Mouse (Mus musculus) ovary, postnatal 10 days (tissue): ENCODE results near the gene Ttyh3.
A peak's percentile ranks its signal among the peaks of the same experiment; 100 is the strongest.

ENCODE experiments used
- DNase-seq: peaks from one replicate; pipeline ENCODE4 v3.0.0; 2022; ENCODE audit warnings: low spot score

Ttyh3 gene

DNA sequence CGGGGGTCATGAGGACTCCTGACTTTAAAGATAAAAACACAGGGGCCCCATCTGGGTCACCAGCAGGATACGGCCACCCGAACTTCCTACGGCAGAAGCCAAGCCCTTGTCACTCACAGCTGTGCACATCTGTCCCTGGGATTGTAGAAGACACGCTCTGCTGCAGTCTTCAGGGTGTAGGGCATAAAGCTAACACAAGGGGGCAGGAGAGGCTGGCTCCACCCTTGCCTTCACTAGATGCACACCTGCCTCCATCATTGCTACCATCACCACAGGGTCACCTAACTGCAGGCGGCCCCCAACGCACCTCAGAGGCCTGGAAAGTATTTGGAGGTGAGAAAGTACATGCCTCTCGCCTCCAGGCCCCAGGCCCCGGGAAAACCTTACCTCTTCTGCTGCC is 19.8 kb downstream of the Ttyh3 start:
- DNase-seq = no peak

DNA sequence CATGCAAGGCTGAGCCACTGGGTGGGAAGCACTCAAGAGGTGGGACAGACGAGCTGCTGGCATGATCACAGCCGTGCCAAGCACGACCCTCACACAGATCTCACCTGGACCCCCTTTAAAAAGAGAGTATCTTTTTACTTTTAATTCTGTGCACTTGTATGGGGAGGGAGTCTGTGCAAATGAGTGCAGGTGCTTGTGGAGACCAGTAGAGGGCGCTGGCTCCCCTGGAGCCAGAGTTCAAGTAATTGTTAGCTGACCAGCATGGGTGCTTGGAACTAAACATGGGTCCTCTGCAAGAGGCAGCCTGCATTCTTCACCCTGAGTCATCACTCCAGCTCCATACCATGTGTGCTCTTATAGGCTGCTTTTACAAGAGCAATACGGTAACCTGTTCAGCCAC is 21.3 kb downstream of the Ttyh3 start:
- DNase-seq = no peak

DNA sequence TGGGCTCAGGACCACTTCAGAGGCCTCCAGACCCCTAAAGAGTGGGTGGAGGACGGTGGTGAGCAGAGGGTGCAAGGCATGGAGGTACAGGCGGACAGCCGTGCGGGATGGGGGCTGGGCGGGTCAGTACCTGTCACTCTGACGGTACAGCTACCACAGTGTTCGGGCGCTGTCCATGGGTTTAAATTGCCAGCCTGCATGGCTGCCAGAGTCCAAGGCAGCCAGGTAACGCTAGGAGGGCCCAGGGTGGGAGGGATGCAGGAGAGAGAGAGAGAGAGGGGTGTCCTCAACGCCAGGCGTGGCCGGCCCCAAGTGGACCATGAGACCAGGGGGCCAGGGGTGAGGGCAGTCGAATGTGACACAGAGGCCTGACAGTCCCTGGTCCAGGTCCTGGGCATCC is 23.9 kb downstream of the Ttyh3 start:
- no peak for DNase-seq

DNA sequence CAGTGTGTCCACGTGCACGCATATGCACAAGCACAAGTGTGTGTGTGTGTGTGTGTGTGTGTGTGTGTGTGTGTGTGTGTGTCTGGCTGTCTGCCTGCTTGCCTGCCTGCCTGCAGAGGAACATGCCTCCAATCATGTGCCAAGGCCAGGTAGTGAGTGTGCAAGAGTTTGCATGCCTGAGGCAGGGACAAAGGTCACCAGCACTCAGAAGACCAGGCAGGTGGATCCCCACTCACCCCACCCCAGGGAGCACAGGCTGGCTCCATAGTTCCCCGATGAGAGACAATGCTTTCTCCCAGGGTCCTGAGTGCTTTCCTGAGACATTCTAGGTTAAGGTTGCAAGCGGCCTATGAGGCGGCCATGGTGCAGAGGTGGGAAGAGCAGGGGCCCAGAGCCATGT is 24.6 kb downstream of the Ttyh3 start:
- no peak for DNase-seq

DNA sequence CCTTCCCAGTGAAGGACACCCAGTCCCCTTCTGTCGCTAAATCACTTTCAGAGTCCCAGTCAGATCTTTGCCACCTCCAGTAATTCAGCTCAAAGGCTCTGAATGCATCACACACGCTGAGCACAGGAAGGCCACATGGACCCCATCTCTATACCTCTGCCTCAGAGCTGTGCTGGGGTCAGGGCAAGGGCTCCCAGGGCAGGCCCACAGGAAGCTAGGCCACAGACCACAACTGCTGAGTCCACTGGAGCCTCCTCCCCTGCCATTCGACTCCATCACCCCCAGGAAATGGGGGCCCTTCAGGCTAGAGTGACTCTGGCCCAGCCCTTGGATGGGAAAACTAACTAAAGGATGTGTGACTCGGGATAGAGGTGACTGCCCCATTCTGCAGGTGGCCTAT is 25.0 kb downstream of the Ttyh3 start:
- no peak for DNase-seq

DNA sequence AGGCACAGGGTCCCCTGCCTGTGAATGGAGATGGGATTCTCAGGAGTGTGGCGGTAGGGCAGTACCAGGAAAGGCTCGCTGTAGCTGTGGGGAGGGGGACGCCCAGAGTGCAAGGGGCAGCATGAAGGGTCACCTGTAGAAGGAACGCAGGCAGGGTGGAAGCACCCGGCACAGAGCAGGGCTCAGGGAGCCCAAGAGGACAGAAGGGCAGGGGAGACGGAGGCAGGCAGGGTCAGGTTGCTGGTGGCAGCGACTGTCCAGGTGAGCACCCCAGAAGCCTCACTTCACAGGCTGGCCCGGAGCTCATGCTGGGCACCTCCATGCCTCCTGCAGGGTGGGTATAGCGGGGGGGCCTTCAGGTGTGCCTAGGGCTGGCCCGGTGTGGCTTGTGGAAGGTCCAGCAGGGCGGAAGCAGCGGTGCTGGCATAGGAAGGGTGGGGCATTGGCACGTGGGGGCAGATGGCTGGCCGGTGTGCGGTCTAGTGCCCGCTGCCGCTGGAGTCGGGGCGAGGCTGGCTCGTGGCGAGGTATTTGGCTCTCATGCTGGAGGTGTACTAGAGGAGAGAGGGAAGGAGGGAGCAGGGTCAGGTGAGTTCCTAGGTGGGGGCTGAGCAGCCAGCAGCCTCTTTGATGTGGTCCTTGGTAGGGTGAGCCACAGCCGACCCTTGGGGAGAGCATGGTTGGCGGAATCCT is 25.7 kb downstream of the Ttyh3 start:
- DNase-seq = no peak

DNA sequence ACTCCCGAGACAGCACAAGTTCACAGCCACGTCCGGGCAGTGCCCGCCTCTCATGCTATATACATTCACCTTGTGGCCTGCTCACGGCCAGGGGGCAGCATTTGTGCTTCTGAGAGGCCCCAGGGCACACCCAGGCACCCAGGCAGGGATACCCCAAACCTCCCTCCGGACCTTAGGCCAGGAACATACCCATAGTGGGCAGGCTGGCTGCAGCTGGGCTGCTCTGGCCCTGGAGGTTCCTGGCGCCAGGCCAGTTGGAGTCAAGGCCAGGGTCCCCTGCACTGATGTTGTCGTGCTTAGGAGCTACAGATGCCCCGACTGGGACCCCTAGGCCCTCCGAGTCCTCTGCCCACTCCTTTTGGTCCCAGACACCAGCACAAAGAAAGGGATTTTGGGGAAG is 27.3 kb downstream of the Ttyh3 start:
- no peak for DNase-seq

DNA sequence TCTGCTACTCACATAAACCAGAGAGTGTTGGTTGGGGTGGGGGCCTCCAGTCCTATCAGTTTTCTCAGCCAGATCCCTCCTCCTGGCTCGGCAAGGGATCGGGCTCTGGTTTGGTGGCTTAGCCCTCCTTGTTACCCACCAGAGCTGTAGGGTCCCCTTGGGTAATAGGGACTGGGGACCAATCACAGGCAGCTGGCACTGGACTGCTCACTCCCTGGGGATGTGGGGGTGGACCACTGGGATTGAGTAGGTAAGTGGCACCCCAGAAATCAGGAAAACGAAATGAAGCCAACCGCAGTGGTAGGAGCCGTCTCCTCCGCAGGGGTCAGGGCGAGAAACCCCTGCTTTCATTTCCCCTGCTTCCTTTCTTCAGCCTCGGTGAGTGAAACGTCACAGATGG is 27.7 kb downstream of the Ttyh3 start:
- no peak for DNase-seq

DNA sequence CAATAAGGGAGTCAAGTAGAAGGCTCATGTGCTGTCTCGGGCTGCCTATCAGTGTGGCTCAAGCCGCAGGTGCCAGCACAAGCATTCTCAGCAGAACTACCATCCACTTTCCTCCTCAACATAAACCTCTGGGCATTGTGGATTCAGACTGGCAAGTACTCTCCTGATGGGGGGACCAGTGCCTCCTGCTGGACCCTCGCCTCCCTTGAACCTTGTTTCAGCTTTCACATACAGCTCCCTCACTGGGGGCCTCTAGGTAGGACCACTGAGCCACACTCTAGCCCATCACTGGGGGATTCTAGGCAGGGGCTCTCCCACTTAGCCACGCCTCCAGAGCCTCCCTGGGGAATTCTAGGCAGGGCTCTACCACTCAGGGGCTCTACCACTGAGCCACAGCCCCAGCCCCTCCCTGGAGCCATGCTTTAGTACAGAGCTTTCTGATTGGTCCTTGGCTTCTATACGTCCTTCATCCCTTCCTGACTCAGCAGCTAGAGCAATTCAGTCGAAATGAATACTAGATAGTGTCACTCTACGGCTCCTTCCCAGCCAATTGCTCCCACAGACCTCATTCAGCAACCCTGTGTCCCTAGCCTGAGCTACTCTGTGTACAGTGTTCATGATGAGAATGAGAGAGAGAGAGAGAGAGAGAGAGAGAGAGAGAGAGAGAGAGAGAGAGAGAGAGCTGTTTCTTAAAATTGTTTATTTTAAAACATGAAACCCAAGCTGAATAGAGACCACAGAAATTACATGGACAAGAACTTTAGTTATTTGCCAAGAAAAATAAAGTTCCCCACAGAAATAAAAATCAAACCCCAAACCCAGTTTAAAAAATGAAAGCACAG is 28.7 kb downstream of the Ttyh3 start:
- no peak for DNase-seq

DNA sequence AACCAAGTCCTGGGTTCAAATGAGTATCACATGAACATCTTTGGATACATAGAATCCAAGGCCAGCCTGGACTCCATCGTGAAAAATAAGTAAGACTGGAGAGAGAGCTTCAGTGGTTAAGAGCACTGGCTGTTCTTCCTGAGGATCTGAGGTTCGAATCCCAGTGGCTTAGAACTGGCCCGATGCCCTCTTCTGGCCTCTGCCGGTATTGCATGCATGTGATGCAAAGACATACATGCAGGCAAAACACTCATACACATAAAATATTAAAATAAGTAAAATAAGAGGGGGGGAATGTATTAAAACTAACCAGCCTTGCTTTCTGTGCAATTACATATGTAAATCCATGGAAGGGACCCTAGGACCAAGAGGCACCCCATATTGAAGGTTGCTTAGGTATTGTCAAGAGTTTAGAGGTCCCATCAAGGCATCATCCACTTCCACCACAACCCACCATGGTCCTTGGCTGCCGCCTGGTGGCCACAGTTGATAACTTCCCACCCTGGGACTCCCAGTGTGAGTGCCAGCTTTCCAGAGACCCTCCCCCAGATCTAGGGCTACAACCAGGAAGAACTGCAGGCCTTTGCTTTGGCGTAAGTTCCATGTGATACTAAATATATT is 29.6 kb downstream of the Ttyh3 start:
- peak; percentile 58 for DNase-seq

DNA sequence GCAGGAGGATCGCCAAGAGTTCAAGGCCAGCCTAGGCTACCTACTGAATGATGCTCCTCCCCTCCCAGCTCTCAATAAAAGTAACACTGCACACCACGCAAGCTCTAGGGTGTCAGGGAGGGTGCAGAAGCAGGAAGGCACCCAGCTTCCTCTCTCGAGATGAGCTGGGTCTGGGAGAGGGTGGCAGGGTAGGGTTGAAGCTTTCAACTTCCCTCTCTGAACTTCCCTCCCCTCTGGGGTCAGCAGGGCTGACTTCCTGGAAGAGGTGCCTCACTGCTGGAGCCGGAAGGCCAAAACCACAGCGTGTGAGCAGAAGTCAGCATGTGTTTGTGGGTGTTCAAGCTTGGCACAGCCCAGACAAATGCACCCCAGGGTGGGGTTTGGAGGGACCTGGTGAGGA is 31.1 kb downstream of the Ttyh3 start:
- no peak for DNase-seq

DNA sequence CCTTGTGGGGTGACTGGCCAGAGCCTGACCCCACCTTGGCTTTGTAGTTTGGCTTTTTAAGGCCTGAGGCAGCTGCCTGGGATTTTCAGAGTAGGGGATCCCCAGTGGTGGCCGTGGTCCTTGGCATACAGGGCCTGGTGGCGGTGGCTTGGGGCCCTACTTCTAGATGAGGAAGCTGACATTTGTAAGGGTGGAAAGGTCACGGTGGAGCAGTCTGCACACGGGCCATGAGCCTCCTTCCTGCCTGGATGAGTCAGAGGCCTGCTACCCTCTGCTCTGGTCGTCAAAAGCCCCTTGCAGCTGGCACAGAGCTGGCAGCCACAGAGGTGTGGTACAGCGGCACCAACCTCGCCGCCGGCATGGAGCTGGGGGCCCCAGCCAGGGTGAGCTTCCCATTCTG is 32.1 kb downstream of the Ttyh3 start:
- DNase-seq = no peak

DNA sequence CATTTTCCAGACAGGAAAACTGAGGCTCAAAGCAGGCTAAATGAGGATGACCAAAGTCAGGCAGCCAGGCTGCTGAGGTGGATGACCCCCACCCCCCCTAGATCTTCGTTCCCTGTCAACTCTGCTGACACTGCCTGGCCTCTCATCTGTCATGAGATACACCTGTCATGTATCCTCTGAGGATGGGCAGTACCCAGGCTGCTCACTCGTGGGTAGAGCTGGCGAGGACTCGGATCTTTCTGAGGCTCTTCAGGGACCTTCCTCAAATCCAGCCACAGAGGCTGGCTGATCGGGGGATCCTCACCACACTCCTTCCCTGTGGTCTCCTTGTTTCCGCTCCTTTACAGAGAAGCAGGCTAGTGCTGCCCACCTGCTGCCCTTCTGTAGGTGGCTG is 32.7 kb downstream of the Ttyh3 start:
- no peak for DNase-seq

DNA sequence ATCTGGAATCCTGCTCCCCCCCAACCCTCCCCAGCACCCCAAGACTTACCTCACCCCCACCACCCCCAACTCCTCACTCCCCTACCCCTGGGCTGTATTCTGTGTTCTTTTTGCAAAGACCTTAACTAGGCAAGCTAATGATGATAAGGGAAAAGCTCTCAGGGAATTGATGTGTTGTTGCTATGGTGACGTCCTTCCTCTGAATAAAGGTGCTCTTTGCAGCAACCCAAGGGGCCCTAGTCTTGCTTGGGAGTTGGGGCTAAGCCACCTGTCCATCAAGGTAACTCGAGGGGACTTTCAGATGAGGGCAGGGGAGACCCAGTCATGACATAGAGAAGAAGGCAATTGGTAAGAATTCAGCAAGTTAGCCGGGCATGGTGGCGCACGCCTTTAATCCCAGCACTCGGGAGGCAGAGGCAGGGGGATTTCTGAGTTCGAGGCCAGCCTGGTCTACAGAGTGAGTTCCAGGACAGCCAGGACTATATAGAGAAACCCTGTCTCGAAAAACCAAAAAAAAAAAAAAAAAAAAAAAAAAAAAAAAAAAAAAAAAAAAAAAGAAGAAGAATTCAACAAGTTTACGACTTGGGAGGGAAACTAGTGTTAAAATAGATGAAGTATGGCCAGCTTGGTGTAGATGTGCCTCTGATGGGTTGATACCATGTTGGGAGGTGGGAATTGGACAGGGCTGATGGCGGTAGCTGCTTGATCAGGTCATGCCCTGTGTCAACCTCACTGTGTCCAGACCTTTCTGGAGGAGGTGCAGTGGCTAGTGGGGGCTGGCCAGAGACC is 33.3 kb downstream of the Ttyh3 start:
- DNase-seq = no peak

DNA sequence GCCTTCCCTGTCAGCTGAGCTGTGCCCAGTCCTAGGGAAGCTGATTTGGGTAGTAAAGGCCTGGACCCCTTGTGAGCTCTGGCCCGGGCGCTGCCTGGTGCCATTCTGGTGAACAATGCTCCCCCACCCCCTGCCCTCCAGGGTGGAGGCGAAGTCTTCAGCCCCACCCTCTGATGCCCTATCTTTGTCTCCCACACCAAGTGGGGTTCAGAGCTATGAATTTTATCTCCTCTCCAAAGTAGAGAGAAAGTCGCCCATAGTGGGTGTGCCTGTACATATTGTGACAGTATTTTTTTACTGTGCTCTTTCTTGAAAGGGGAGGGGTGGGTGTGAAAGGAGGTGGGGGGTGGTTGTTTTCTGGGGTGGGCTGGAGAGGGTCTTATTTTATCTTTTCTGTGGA is 34.0 kb downstream of the Ttyh3 start:
- no peak for DNase-seq

DNA sequence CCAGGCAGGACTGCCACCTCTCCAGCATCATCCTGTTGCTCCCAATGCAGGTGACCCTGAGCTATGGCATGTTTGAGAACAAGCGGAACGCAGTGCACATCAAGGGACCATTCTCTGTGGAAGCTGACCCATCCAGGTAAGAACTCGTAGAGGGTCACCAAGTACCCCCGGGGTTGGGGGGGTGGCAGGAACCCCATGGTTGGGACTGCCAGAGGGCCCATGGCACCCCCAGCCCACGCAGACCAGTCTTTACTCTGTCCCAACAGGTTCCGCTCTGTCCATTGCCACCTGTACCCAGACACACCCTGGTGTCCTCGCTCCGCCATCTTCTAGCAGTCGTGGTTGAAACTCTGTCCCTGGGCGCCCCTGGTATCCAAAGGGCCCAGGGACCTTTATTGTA is 34.7 kb downstream of the Ttyh3 start:
- no peak for DNase-seq

DNA sequence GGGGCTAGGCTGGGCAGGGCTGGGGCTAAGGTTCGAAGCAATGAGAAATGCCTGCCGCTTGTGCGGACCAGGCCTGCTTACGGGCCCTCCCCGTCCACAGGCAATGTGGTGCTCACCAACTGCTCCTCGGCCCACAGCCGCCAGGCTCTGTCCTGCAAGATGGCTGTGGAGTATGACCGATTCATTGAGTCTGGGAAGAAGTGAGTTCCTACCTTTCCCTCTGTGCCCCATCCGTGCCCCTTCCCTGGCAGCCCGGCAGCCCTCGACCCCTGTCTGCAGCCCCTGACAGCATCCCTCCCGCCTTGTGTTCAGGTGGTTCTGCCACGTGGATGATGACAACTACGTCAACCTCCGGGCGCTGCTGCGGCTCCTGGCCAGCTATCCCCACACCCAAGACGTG is 36.6 kb downstream of the Ttyh3 start:
- no peak for DNase-seq

DNA sequence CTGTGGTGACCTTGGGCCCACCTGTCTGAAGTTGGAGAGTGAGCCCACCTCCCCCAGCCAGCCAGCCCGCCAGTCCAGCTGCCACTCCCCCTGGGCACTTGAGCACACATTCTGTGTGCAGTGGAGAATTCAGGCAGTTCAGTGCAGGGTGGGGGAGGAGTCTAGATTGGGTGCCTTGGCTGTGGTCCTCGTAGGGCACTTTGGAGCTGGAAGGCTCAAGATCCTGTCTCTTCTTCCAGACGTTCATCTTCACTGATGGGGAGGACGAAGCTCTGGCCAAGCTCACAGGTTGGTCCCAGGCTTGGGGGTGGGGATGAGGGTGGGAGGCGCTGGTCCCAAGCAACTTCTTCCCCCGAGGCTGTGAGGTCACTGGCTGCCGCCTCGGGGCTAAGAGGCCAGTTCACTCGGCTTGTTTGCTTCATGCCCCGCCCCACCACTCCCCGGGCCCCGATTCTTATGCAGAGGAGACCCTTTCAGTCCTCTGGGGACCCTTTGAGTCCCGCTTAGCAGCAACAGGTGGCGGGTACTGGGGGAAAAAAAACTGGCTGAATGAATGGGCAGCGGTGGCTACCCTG is 37.1 kb downstream of the Ttyh3 start:
- DNase-seq = no peak

DNA sequence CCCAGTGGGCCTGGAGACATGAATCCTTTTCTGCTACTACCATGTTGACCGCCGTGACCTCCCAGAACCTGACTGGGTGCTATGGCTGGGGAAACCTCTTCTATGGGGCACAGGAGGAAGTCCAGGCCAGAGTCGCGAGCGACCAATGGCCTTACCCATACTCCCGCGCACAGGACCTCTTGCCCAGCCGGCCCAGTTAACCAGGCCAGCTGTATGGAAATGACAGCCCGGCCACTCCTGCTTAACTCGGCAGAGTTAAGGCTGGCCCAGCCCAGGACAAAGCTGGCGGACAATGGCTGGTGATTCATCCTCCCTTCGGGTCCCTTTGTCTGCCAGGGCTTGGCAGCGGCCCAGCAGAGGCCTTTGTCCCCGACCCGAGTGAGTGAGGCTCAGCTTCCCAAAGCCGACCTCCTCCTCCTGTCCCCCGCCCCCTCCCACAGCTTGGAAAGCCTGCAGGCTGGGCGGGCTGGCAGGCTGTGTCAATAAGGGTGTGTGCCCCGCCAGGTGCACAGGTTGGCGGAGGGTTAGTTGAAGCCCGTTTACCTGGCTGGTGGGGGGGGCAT is 37.7 kb downstream of the Ttyh3 start:
- DNase-seq = peak; percentile 51

DNA sequence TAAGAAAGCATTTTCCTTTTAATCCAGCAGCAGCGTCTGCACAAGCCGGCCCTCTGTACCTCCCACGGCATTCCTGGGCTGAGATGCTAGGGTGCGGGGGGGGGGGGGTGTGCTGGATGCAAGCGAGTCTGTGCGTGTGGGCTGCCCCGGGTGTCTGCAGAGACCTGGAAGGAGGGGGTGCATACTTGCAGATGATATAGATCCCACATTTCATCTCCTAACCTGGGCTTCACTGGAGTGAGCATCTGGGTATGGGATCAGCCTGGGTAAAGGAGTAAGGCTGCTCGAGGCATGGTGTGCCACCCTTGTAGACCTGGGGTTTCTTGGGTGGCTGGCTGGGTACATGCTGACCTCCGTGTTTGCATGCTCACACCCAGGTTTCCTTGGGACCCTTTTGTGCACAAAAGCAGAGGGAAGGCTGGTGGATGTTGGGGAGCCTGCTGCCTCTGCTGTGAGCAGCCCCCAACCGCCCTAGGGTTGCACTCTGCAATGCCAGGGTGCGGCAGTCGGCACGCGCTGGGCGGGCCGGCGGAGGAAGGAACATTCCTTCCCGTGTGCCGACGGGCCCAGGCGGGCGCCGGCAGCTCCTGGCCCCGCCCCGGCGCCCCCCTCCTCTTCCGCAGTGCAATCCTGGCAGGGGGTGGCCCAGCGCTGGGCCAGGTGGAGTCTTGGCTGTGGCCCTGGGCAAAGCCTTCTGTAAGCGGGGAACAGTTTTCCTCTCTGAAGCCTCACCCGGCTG is 38.4 kb downstream of the Ttyh3 start:
- DNase-seq = no peak
